ENCODE assay signal across 20 mouse cellular contexts in the genomic region with DNA sequence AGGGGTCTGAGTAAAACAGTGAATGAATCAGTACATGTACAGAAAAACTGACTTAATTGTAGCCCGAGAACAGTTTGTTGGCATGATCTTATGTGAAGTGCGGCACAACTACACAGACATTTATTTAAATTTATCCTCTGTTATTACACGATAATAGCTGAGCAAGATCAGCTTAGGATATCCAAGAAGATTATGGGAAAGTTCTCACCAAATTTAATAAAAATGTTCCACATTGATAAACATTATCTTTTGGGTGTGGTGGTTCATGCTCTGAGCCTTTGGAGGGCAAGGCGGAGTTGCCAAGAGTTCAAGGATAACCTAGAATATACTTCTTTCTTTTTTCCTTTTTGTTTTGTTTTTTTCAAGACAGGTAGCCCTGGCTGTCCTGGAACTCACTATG. TPM values are rescaled to one million over a fixed set of nuclear protein-coding genes. Genes with fewer than 3 reads are reported as not detected.
DNase-seq lines count a peak whose midpoint lies in the region; ATAC-seq lines count a peak whose summit lies in the region.
"Had no signal": no experiment of that assay in that cellular context is flagged by ENCODE, and none has a peak within 500 bp of the region (broad histone marks: within the 10 kb centered on the region; RNA-seq: fewer than 3 reads in every experiment).

No protein-coding gene starts in this region.

- H3K9ac ChIP-seq in liver, embryonic 11.5 days (ENCODE audit: low read depth, low read length): no peak overlapping the region
- H3K9ac ChIP-seq in liver, embryonic 15.5 days: no peak overlapping the region; the same call in 1 of the 2 replicates
- H3K9ac ChIP-seq: embryonic facial prominence, embryonic 15.5 days; forebrain, embryonic 12.5 days; hindbrain, embryonic 15.5 days had no signal

- H3K9me3 ChIP-seq in liver, embryonic 11.5 days (ENCODE audit: control insufficient read depth, low read length): no peaks in the 10 kb centered on the region
- no peaks in the 10 kb centered on the region for H3K9me3 ChIP-seq in liver, embryonic 15.5 days (replicated peaks)
- H3K9me3 ChIP-seq: embryonic facial prominence, embryonic 15.5 days; forebrain, embryonic 12.5 days; G1E; heart, embryonic 10.5 days; hindbrain, embryonic 15.5 days had no signal

- H3K4me3 ChIP-seq in liver, embryonic 11.5 days (ENCODE audit: low read depth, low read length): no peak overlapping the region
- H3K4me3 ChIP-seq in liver, embryonic 15.5 days (replicated peaks): peak overlapping the region; percentile 21
- H3K4me3 ChIP-seq: embryonic facial prominence, embryonic 15.5 days; forebrain, embryonic 12.5 days; heart, embryonic 10.5 days; hindbrain, embryonic 15.5 days had no signal

- DNase-seq in c-Kit-positive CD71-positive TER-119-negative erythroid progenitor cells, embryonic 14.5 days (ENCODE audit: low read depth): peak; percentile 43
- no peak for DNase-seq in liver, embryonic 11.5 days (ENCODE audit: low spot score)
- DNase-seq in embryo, embryonic 10.5 days (ENCODE audit: low spot score): no peak
- DNase-seq in left cerebral cortex, postnatal 14 days (ENCODE audit: low spot score in 2 of 2): no peak
- DNase-seq in left cerebral cortex, postnatal 4 days: no peak
- no peak for DNase-seq in natural killer cell, adult 2 months (ENCODE audit: low spot score in 2 of 2)
- DNase-seq: adrenal gland, postnatal 10 days; cerebellum, adult 18-20 months; cerebellum, postnatal 36 days; embryo, embryonic 11 days; gastrocnemius, postnatal 10 days; heart, adult 18-20 months; heart, postnatal 10 days had no signal

- H3K27ac ChIP-seq in liver, embryonic 11.5 days (ENCODE audit: low read depth, low read length): peak overlapping the region; percentile 98; the same call in 1 of the 2 replicates
- H3K27ac ChIP-seq in liver, embryonic 15.5 days (replicated peaks): peak overlapping the region; percentile 99
- H3K27ac ChIP-seq: embryonic facial prominence, embryonic 15.5 days; forebrain, embryonic 12.5 days; heart, embryonic 10.5 days; hindbrain, embryonic 15.5 days had no signal

- H3K27me3 ChIP-seq in liver, embryonic 11.5 days (replicated peaks; ENCODE audit: control insufficient read depth, insufficient read depth, low read length): no peaks in the 10 kb centered on the region
- no peaks in the 10 kb centered on the region for H3K27me3 ChIP-seq in liver, embryonic 15.5 days
- H3K27me3 ChIP-seq: embryonic facial prominence, embryonic 15.5 days; forebrain, embryonic 12.5 days; hindbrain, embryonic 15.5 days had no signal

- WGBS in liver, embryonic 11.5 days: 70% methylated on average over 4 of the region's 4 CpGs
- WGBS in liver, embryonic 15.5 days (ENCODE audit: insufficient replicate concordance): 29% methylated on average over 4 of the region's 4 CpGs

- ATAC-seq in liver, embryonic 11.5 days (replicated peaks; ENCODE audit: low FRiP score): no peak
- ATAC-seq in liver, embryonic 15.5 days (ENCODE audit: insufficient read depth): 0 out of 2 replicates have a peak, but pooled peaks have one; percentile 11
- ATAC-seq: forebrain, embryonic 16.5 days had no signal

- peak overlapping the region; percentile 65 for H3K4me2 ChIP-seq in liver, embryonic 11.5 days
- H3K4me2 ChIP-seq in liver, embryonic 15.5 days: peak overlapping the region; percentile 76
- H3K4me2 ChIP-seq: embryonic facial prominence, embryonic 15.5 days; forebrain, embryonic 12.5 days; hindbrain, embryonic 15.5 days had no signal

- H3K4me1 ChIP-seq in liver, embryonic 11.5 days (replicated peaks; ENCODE audit: control insufficient read depth, insufficient read depth, low read length): peaks cover 18% of the 10 kb centered on the region
- peaks cover 41% of the 10 kb centered on the region for H3K4me1 ChIP-seq in liver, embryonic 15.5 days (replicated peaks)

- peaks cover 25% of the 10 kb centered on the region for H3K36me3 ChIP-seq in liver, embryonic 11.5 days (ENCODE audit: control insufficient read depth, insufficient read depth, low read length)
- H3K36me3 ChIP-seq in liver, embryonic 15.5 days (replicated peaks): peaks cover 42% of the 10 kb centered on the region

- intact Hi-C loops in left cerebral cortex, postnatal 14 days (cut with DNase I): loop anchor here (5.0 kb wide), 1 partner anchor 77 kb away; no protein-coding TSS in a partner anchor
- intact Hi-C loops in left cerebral cortex, postnatal 4 days (cut with DNase I): no loop called here

RNA-seq across cellular contexts. Expression of a gene that starts 2.2 kb away (rescaled TPM):
- 52.1 and 58.6 TPM in 2 replicates for polyA plus RNA-seq in liver, embryonic 11.5 days (2014; fragmentation: Nextera tagmentation; extraction: Ambion mirVana)
- 28.8 and 30.5 TPM in 2 replicates for polyA plus RNA-seq in liver, embryonic 15.5 days (2015; fragmentation: Nextera tagmentation; extraction: Ambion mirVana)
- 10 to 100 TPM; 44.7 to 45.6 TPM for total RNA-seq in left cerebral cortex, postnatal 14 days (2021)
- total RNA-seq in left cerebral cortex, postnatal 4 days (2021): 10 to 100 TPM; 71.3 to 73.2 TPM

RNA-seq across cellular contexts. Expression of a gene that starts 58.2 kb away (rescaled TPM):
- polyA plus RNA-seq in liver, embryonic 11.5 days (2014; fragmentation: Nextera tagmentation; extraction: Ambion mirVana): 34.5 and 38.0 TPM in 2 replicates
- 8.3 and 10.2 TPM in 2 replicates for polyA plus RNA-seq in liver, embryonic 15.5 days (2015; fragmentation: Nextera tagmentation; extraction: Ambion mirVana)
- 100 to 1,000 TPM; 107 to 111 TPM for total RNA-seq in left cerebral cortex, postnatal 14 days (2021)
- 100 to 1,000 TPM; 142 to 154 TPM for total RNA-seq in left cerebral cortex, postnatal 4 days (2021)
